Mouse (Mus musculus): Measurements from ENCODE around the gene Tanc2.

The Tanc2 gene

GRCm38 (mm10) chr11:105922769-105923663, 333.2 kb downstream of the Tanc2 start:
- DNase-seq (ENCODE audit: extremely low spot score, low spot score), result no peak

GRCm38 (mm10) chr11:105927065-105928030, 337.6 kb downstream of the Tanc2 start:
- DNase-seq (ENCODE audit: extremely low spot score, low spot score), result peak; percentile 78

- DNase-seq (ENCODE audit: extremely low spot score, low spot score), result no peak
Observed at GRCm38 (mm10) chr11:105928171-105928570, 338.4 kb downstream of the Tanc2 start.

- DNase-seq (ENCODE audit: extremely low spot score, low spot score), result no peak
Observed at GRCm38 (mm10) chr11:105931380-105931779, 341.6 kb downstream of the Tanc2 start.

- DNase-seq (ENCODE audit: extremely low spot score, low spot score), result no peak
Observed at GRCm38 (mm10) chr11:105933746-105934145, 344.0 kb downstream of the Tanc2 start.

- no peak for DNase-seq (ENCODE audit: extremely low spot score, low spot score)
Observed at GRCm38 (mm10) chr11:105934303-105934711, 344.5 kb downstream of the Tanc2 start.

- DNase-seq (ENCODE audit: extremely low spot score, low spot score), result peak; percentile 40
Observed at GRCm38 (mm10) chr11:105934816-105935215, 345.0 kb downstream of the Tanc2 start.

- DNase-seq (ENCODE audit: extremely low spot score, low spot score), result no peak
Observed at GRCm38 (mm10) chr11:105935496-105935895, 345.7 kb downstream of the Tanc2 start.

- no peak for DNase-seq (ENCODE audit: extremely low spot score, low spot score)
Observed at GRCm38 (mm10) chr11:105936200-105936599, 346.4 kb downstream of the Tanc2 start.

- DNase-seq (ENCODE audit: extremely low spot score, low spot score), result no peak
Observed at GRCm38 (mm10) chr11:105936974-105937373, 347.2 kb downstream of the Tanc2 start.

- DNase-seq (ENCODE audit: extremely low spot score, low spot score), result no peak
Observed at GRCm38 (mm10) chr11:105938771-105939170, 349.0 kb downstream of the Tanc2 start.

- no peak for DNase-seq (ENCODE audit: extremely low spot score, low spot score)
Observed at GRCm38 (mm10) chr11:105941973-105942372, 352.2 kb downstream of the Tanc2 start.

- DNase-seq (ENCODE audit: extremely low spot score, low spot score), result peak; percentile 52
Observed at GRCm38 (mm10) chr11:105943133-105944102, 353.6 kb downstream of the Tanc2 start.

GRCm38 (mm10) chr11:105944126-105944621, 354.4 kb downstream of the Tanc2 start:
- DNase-seq (ENCODE audit: extremely low spot score, low spot score), result peak; percentile 64

GRCm38 (mm10) chr11:105944770-105945672, 355.2 kb downstream of the Tanc2 start:
- DNase-seq (ENCODE audit: extremely low spot score, low spot score), result no peak

GRCm38 (mm10) chr11:105946694-105947154, 356.9 kb downstream of the Tanc2 start:
- DNase-seq (ENCODE audit: extremely low spot score, low spot score), result no peak

GRCm38 (mm10) chr11:105948255-105948654, 358.5 kb downstream of the Tanc2 start:
- DNase-seq (ENCODE audit: extremely low spot score, low spot score), result no peak

- DNase-seq (ENCODE audit: extremely low spot score, low spot score), result no peak
Observed at GRCm38 (mm10) chr11:105950519-105950918, 360.7 kb downstream of the Tanc2 start.

- no peak for DNase-seq (ENCODE audit: extremely low spot score, low spot score)
Observed at GRCm38 (mm10) chr11:105951601-105952044, 361.8 kb downstream of the Tanc2 start.
